Mouse (Mus musculus) hindbrain, postnatal 0 days (tissue): ENCODE results near the gene Sept3. TPM values are rescaled to one million over a fixed set of nuclear protein-coding genes. Genes with fewer than 3 reads are reported as not detected.
A peak's percentile ranks its signal among the peaks of the same experiment; 100 is the strongest.

ENCODE experiments used
- ATAC-seq: fragments of 200-750 bp; cut with Nextera tagmentation; 2 replicates; pipeline ENCODE4 v1.8.0; 2017; ENCODE audit warnings: mild to moderate bottlenecking, moderate TSS enrichment, moderate library complexity
- DNase-seq: peaks from one replicate; pipeline ENCODE4 v3.0.0-alpha.2; 2015; ENCODE audit warnings: low spot score
- H3K27ac ChIP-seq: fragments of 300-500 bp; sonication (generic); 2 replicates; pipeline ENCODE4 v1.5.1; 2014; ENCODE audit warnings: mild to moderate bottlenecking
- H3K27me3 ChIP-seq: fragments of 300-500 bp; sonication (generic); 2 replicates; pipeline ENCODE4 v1.6.1; 2014; ENCODE audit warnings: low read length, mixed read lengths; ENCODE audit not compliant: insufficient read depth
- H3K36me3 ChIP-seq: fragments of 300-500 bp; sonication (generic); 2 replicates; pipeline ENCODE4 v1.6.1; 2014; ENCODE audit warnings: low read length, mixed read lengths; ENCODE audit not compliant: insufficient read depth
- H3K4me1 ChIP-seq: fragments of 300-500 bp; sonication (generic); 2 replicates; pipeline ENCODE4 v1.6.1; 2014; ENCODE audit warnings: antibody characterized with exemption, low read length, mixed read lengths; ENCODE audit not compliant: insufficient read depth
- H3K4me2 ChIP-seq: fragments of 300-500 bp; sonication (generic); 2 replicates; pipeline ENCODE4 v1.6.1; 2014; ENCODE audit warnings: low read depth, mild to moderate bottlenecking, low read length, moderate library complexity, mixed read lengths
- H3K4me3 ChIP-seq: fragments of 300-500 bp; sonication (generic); 2 replicates; pipeline ENCODE4 v1.5.1; 2014; ENCODE audit warnings: low read length
- H3K9ac ChIP-seq: fragments of 300-500 bp; sonication (generic); replicated peaks from 2 replicates; pipeline ENCODE4 v1.6.1; 2014; ENCODE audit warnings: mild to moderate bottlenecking, low read length, moderate library complexity, mixed read lengths
- H3K9me3 ChIP-seq: fragments of 300-500 bp; sonication (generic); 2 replicates; pipeline ENCODE4 v1.6.1; 2016; ENCODE audit warnings: low read length, mixed read lengths
- CTCF ChIP-seq: IDR thresholded peaks from 2 replicates; pipeline ENCODE4 v1.5.1; 2016; ENCODE audit warnings: antibody characterized with exemption, control low read depth, low read depth
- WGBS: fragments of 180-500 bp; shearing (Covaris S2); extraction: QIAGEN DNeasy Blood & Tissue Kit; methylation state at CpG from one replicate; pipeline ENCODE4 v1.1.7; 2014; 5-methylcytosine and 5-hydroxymethylcytosine counted together
- polyA plus RNA-seq: library from polyadenylated mRNA; unstranded; fragments of >200 nt; fragmentation: Nextera tagmentation; extraction: Ambion mirVana; gene quantifications from 2 replicates; pipeline ENCODE4 v1.2.1, GENCODE M21; 2015
- total RNA-seq: library from RNA; depleted of rRNA; stranded (reverse); fragments of >200 nt; gene quantifications from 2 replicates; pipeline ENCODE4 v1.2.3, GENCODE M21; 2014

Sept3 gene
- total and polyA plus RNA-seq, 2 experiments from 2014 or later: 320 to 404 TPM

DNA sequence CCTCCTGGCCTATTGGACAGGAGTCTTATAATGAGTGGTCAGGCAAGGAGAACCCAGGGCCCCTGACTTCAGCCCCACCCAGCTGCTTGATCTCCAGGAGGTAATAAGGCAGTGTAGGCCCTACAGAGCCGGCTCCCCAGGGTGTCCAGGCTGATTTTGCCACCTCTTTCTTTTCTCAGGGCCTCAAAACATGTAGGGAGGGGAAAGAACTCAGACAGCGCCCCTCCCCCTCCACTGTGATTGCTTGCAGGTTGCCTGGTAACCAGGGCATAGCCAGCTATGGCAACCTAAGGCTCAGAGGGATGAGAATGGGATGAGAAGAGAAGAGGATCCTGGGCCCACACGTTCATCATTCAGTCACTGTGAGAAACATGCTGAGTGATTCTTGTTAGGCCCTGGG, 6.5 kb upstream of the Sept3 start:
- H3K9ac ChIP-seq: no peak overlapping the region
- no peak overlapping the region for H3K4me3 ChIP-seq
- H3K27me3 ChIP-seq: no peaks in the 10 kb centered on the region
- TF ChIP-seq CTCF: no peak
- H3K9me3 ChIP-seq: no peaks in the 10 kb centered on the region
- DNase-seq (peak; percentile 65), ATAC-seq (peak; percentile 42; the same call in 1 of the 2 replicates)
- H3K4me2 ChIP-seq: no peak overlapping the region
- peak overlapping the region; percentile 8; the same call in 1 of the 2 replicates for H3K27ac ChIP-seq
- no peaks in the 10 kb centered on the region for H3K36me3 ChIP-seq
- H3K4me1 ChIP-seq: peaks cover 11% of the 10 kb centered on the region
- 11% methylated on average over 3 of the region's 3 CpGs for WGBS

DNA sequence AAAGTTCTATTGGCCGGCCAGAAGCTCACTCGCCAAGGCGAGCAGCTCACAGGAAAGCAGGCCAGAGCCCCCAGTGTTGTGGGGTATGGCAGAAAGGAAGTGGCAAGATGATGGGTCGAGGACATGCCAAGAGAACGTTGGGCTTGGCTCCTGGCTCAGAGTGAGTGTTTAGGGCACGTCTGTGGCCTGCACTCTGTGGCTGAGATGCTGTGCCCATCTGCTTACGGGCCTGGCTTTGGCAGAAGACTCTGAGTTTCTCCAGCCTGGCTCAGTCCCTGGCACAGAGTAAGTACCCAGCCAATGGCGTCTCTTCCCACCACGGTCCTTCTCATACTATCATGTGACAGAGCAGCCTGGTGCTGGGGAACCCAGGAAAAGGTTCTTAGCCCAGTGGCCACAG, 5.9 kb upstream of the Sept3 start:
- Histone ChIP-seq H3K36me3 (no peaks in the 10 kb centered on the region), H3K4me3 (no peak overlapping the region), H3K27ac (peak overlapping the region; percentile 16; the same call in 1 of the 2 replicates), H3K9me3 (no peaks in the 10 kb centered on the region), H3K27me3 (no peaks in the 10 kb centered on the region), H3K4me2 (no peak overlapping the region), H3K9ac (no peak overlapping the region), H3K4me1 (peaks cover 11% of the 10 kb centered on the region)
- no peak for TF ChIP-seq CTCF
- WGBS: 62% methylated on average over 9 of the region's 9 CpGs
- DNase-seq (peak; percentile 65), ATAC-seq (peak; percentile 55)

DNA sequence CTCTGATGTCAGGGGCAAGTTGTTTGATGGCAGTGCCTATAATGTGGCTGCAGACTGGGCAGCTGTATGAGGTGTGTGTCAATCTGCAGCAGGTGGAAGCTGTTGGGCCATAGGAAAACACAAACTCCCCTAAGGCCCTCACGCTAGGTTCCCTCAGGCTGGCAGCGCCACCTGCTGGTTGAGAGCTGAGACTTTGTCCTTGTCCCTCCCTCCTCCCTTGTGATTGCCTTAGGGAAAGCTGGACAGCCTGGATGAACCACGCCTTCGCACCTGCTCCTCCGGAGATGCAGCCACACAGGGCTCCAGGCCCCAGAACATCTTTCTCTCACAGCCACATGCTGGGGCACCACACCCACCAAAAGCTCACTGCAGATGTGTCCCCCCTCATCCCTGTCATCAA, 3.5 kb upstream of the Sept3 start:
- TF ChIP-seq CTCF: peak; percentile 98
- H3K9ac ChIP-seq: no peak overlapping the region
- peak; percentile 92 for DNase-seq
- H3K27ac ChIP-seq: no peak overlapping the region
- no peaks in the 10 kb centered on the region for H3K36me3 ChIP-seq
- H3K4me3 ChIP-seq: no peak overlapping the region
- no peaks in the 10 kb centered on the region for H3K27me3 ChIP-seq
- 3% methylated on average over 5 of the region's 5 CpGs for WGBS
- ATAC-seq: peak; percentile 28; the same call in 1 of the 2 replicates
- H3K4me1 ChIP-seq: peaks cover 19% of the 10 kb centered on the region
- H3K9me3 ChIP-seq: no peaks in the 10 kb centered on the region
- no peak overlapping the region for H3K4me2 ChIP-seq

DNA sequence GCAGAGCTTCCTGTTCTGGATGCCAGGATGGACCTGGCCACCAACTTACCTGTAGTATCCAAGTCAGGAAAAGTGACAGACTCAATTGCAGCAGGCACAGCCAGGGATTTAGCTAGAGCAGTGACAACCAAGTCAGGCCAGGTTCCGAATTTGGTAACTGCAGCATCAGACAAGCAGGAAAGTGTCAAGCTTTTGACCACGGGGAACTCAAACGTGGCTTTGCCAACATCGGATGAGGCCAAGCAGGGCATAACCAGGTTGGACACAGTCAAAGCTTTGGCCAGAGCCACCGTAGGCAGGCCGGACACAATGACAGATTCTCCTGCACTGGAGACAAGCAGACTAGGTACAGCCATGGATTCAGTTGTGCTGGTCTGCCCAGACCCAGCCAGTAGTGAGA, 2.4 kb upstream of the Sept3 start:
- H3K27ac ChIP-seq: no peak overlapping the region
- ATAC-seq (no peak), DNase-seq (no peak)
- H3K9ac ChIP-seq: no peak overlapping the region
- 93% methylated on average over 6 of the region's 6 CpGs for WGBS
- H3K27me3 ChIP-seq: no peaks in the 10 kb centered on the region
- no peak overlapping the region for H3K4me2 ChIP-seq
- H3K4me1 ChIP-seq: peaks cover 30% of the 10 kb centered on the region
- no peaks in the 10 kb centered on the region for H3K9me3 ChIP-seq
- no peak for TF ChIP-seq CTCF
- no peak overlapping the region for H3K4me3 ChIP-seq
- no peaks in the 10 kb centered on the region for H3K36me3 ChIP-seq

DNA sequence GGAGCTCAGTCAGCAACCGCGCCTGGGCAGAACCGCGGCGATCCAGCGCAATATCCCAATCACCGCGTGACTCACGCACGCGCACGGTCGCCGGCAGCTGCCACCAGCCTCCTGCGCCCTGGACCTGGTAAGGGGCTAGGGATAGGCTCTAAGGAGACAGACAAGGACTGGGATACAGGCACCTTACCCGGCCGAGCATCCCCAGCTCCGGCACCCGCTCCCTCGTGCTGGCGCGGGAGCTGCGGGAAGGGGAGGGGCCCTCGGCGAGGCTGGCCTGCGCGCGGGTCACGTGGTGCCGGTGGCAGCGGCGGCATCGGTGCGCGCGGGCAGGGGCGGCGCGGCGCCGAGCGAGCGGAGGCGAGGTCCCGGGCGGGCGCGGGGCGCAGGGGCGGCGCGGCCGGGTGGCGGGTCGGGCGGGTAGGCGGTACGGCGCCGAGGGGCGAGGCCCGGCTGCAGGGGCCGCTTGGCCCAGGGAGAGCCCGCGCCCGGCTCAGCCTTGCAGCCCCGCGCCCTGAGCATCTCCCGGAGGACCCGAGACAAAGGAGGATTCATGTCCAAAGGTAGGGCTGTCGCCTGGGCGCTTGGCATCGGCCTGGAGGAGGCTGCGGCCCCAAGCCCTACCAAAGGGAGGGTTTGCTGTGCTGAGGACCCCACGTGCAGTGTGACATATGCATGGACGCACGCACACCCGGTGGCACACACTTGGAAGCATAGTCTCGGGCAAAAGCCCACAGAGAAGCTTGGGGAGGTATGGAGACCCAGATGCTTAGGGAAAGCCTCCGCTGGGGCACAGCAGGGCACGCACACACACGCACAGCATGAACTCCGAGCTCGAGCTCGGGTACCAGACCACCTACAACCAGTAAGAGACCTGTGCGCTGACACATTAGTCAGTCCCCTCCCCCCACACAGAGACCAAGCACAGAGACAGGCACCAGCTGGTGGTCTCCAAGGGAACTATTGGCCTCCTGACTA, 521 bp downstream of the Sept3 start:
- under 1% methylated on average over 78 of the region's 86 CpGs for WGBS
- H3K9me3 ChIP-seq: no peaks in the 10 kb centered on the region
- peak; percentile 84 for DNase-seq
- TF ChIP-seq CTCF: no peak
- peak; percentile 76 for ATAC-seq
- H3K4me1 ChIP-seq: peaks cover 31% of the 10 kb centered on the region
- peak overlapping the region; percentile 89 for H3K4me2 ChIP-seq
- H3K27ac ChIP-seq: peak overlapping the region; percentile 95
- H3K27me3 ChIP-seq: no peaks in the 10 kb centered on the region
- H3K9ac ChIP-seq: peak overlapping the region; percentile 97
- H3K4me3 ChIP-seq: peak overlapping the region; percentile 71
- H3K36me3 ChIP-seq: peaks cover 13% of the 10 kb centered on the region

DNA sequence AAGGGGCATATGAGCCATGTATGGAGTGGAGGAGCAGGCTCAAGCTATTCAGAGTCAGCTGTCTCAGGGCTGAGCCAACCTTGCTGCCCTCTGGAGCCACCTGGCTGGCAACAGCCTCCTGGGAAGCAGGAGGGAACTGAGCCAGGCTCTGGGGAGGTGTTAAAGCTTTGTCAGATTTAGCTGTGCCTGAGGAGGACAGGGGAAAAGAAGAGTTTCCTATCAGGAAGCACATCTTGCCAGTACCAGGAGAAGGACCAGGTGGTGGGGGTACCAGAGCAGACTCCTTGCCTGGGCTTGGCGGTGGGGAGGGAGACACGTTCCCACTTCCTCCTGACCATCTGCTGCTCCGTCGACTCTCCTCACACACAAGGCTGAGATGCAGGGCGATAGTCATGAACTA, 2.9 kb downstream of the Sept3 start:
- peak overlapping the region; percentile 89 for H3K4me2 ChIP-seq
- no peak for ATAC-seq
- no peaks in the 10 kb centered on the region for H3K27me3 ChIP-seq
- peak overlapping the region; percentile 95; the same call in 1 of the 2 replicates for H3K27ac ChIP-seq
- H3K4me1 ChIP-seq: peaks cover 27% of the 10 kb centered on the region
- DNase-seq: peak; percentile 27
- H3K9ac ChIP-seq: no peak overlapping the region
- H3K4me3 ChIP-seq: peak overlapping the region; percentile 71
- WGBS: 45% methylated on average over 5 of the region's 5 CpGs
- no peaks in the 10 kb centered on the region for H3K9me3 ChIP-seq
- TF ChIP-seq CTCF: no peak
- peaks cover 31% of the 10 kb centered on the region for H3K36me3 ChIP-seq

DNA sequence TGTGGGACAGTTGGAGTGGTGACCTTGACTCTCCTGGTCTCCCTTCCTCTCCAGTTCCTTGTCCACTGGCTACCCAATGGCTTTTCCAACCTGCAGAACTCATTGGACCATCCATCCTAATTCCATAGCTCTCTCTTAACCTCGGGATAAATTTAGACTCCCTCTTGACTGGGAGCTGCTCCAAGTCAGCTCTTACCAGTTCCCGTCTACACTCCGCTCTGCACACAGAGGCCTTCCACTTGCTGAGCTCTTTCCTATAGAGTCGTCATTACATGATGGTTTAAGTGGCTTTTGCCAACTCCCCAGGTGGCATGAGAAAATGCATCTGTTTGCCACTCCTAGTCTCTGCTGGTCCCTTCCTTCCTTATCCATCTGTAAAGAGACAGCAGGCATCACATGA, 5.9 kb downstream of the Sept3 start:
- H3K27ac ChIP-seq: no peak overlapping the region
- TF ChIP-seq CTCF: no peak
- H3K4me2 ChIP-seq: no peak overlapping the region
- no peak overlapping the region for H3K4me3 ChIP-seq
- 66% methylated on average over 4 of the region's 4 CpGs for WGBS
- peaks cover 59% of the 10 kb centered on the region for H3K36me3 ChIP-seq
- H3K4me1 ChIP-seq: peaks cover 23% of the 10 kb centered on the region
- H3K9me3 ChIP-seq: no peaks in the 10 kb centered on the region
- H3K9ac ChIP-seq: no peak overlapping the region
- DNase-seq (no peak), ATAC-seq (no peak)
- no peaks in the 10 kb centered on the region for H3K27me3 ChIP-seq
